Mouse (Mus musculus): ENCODE results near the gene Brd7.

- TF ChIP-seq CTCF (IDR thresholded peaks at IDR 0.05; ENCODE audit: extremely low read depth, insufficient read depth, insufficient read length, insufficient replicate concordance) (peak; percentile 34; the same call in 1 of the 2 replicates), POLR2A (IDR thresholded peaks at IDR 0.05; ENCODE audit: low read depth, low read length) (no peak)
Measured at GRCm38 (mm10) chr8:88390749-88391148, 28.8 kb upstream of the Brd7 start.

Measured in spleen, adult 2 months (tissue).